Mouse (Mus musculus): Measurements from ENCODE around the gene Eif6.

The Eif6 gene

DNA sequence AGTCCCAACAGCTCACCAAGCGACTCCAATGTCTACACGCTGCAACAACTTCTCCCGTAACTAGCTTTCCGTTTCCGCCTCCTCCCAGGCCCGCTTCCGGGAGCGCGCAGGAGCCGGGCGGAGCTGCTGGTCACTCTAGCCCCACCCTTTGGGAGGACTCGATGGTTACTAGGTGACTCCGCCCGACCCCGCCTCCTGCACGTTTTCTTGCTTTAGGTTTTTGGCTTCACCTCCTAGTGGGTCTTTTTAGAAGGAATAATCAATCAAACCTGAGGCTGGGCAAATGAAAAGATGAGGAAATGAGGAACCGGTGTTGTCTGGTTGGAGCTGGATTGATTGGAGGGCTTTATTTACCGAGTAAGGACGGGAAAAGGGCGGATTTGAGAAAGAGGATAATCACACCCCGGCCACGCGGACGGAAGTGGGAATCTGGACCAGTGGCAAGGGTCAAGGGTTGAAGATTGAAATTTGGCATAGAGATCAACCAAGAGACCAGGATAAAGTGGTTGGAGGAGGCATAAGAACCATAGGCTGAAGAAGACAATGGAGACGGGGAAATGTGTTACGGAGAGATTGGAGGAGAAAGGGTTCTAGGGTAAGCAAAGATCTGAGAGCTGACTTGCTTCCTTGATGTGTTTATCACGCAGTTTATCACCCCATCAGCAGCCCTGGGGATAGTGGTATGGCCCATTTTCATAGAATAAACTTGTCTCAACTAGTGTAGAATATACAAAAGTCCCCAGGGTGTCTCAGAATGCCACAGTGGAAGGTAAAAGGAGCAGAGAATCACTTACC lies at the start of gene Eif6:
Gene Eif6, minus strand, starts transcription at position 296 of the 795 bp plus-strand sequence.
- in situ Hi-C loops (cut with MboI; ENCODE audit: unreplicated experiment in 2 of 2): loop anchor here in 1 of 2 experiments (25.0 kb wide), 1 partner anchor 435 kb away; no protein-coding TSS in a partner anchor

DNA sequence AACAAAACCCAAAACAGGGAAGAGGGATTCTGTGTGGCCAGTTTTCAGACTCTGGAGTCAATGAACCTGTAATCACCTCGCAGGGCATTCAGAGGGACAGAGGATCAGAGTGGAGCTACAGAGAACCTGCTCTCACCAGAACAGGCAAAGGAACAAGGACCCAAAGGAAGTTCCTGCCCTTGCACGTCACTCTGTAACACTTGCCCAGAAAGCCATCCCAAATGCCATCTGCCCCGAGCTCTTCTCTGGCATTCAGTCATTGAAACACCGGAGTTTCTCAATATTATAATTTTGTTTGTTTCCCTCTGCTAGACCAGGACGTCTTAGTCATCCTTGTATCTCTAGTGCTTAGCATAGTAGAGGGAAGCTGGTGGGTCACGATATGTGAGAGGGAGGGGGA lies 46.9 kb upstream of the Eif6 start:
- in situ Hi-C loops (cut with MboI; ENCODE audit: unreplicated experiment in 2 of 2): no loop called here

DNA sequence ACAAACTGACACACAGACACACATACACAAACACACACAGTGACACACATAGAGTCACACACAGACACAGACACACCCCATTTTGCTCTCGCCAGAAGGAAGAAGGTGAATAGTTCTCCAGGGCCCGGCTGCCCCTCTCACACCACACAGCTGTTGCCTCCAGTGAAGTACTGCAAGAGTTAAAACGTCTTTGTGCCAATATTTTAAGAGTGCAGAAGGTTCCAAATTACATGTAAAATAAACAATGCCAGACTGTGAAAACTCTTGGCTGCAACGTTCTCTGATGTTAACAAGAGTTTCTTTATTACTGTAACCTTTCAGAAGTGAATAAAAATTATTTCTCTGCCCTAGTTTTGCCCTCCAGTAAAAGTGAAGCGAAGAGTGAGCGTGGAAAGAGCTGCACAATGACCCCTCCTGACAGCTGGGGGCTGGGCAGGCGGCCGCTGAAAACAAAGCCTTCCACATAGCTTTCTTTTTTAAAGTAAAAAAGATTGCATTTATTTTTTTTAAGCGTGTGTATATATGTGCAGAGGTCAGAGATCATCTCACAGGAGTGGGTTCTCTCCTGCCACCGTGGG lies 46.3 kb upstream of the Eif6 start:
- in situ Hi-C loops (cut with MboI; ENCODE audit: unreplicated experiment in 2 of 2): no loop called here

DNA sequence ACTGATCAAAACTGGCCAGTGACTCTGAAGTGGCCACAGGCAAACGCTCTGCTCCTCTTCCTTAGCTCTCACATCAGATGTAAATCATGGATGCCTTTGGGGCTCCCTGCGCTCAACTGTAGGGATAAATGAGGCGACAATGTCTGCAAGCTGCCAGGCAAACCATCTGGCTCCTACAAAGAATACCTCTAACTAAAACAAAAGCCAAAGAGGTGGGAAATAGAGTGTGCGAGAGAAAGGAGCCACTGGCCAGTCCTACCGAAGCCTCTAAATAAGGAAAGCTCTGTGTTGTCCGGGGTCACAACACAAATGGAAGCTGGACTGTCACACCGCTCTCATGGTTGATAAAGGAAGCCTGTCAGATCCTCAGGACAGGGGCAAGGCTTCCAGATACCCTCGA lies 45.8 kb upstream of the Eif6 start:
- in situ Hi-C loops (cut with MboI; ENCODE audit: unreplicated experiment in 2 of 2): no loop called here

DNA sequence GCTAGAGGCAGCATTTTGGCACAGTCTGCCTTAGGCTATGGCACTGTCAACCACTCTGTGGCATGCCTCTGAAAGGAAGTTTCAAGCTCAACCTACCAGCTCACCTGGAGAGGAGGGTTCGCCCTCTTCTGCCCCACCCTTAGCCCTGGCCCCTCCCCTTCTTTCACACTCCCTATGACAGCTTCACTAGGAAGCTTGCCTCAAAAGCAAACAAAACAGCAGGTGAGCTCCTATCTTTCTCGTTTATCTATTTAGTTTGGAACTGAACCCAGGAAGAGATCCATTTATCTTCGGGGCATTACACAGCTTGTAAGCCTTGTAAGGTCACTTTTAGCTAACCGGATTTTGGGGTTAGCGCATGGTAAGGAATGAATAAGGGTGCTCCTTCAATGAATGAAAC lies 43.0 kb upstream of the Eif6 start:
- in situ Hi-C loops (cut with MboI; ENCODE audit: unreplicated experiment in 2 of 2): no loop called here

DNA sequence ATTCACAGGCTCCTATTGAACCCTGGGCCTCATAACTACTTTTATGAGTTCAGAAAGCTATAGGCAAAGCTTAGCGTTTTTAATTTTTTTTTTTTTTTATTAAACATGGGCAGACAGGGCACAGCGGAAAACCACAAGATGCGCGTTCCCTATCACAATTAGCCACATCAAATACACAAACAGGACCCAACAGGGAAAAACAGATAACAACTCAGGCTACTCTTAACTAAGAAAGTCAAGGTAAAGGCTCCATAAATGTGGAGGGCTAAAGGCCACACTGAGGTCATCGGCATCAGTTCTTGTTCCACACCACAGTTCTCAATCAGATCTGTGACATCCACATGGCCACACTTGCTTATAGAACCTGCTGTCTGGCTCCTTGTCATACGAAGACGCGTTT lies 41.6 kb upstream of the Eif6 start:
- in situ Hi-C loops (cut with MboI; ENCODE audit: unreplicated experiment in 2 of 2): no loop called here

DNA sequence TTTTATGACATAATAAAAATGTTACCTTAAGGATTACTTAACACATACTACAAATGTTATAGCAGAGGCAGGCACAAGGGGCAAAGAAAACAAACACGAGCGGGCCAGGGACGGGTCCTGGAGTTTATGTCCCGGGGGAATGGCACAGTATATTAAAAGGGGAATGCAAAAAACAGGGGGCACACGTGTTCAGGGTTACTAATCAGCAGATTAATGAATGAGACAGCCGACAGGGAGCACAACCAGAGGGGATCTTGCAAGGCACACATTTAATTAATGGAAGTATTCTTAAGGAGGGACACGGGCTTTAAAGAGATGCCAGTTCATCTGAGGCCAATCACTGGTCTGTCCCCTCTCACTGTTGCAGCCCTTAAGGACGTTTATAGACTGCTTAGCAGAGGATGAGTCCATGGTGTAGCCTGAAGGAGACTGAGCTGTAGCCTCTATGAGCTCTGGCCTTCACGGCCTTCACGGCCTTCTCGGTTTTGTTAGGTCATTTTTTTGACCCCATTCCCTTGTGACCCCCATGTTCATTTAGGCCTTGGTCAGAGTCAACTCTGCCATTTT lies 36.7 kb upstream of the Eif6 start:
- in situ Hi-C loops (cut with MboI; ENCODE audit: unreplicated experiment in 2 of 2): no loop called here

DNA sequence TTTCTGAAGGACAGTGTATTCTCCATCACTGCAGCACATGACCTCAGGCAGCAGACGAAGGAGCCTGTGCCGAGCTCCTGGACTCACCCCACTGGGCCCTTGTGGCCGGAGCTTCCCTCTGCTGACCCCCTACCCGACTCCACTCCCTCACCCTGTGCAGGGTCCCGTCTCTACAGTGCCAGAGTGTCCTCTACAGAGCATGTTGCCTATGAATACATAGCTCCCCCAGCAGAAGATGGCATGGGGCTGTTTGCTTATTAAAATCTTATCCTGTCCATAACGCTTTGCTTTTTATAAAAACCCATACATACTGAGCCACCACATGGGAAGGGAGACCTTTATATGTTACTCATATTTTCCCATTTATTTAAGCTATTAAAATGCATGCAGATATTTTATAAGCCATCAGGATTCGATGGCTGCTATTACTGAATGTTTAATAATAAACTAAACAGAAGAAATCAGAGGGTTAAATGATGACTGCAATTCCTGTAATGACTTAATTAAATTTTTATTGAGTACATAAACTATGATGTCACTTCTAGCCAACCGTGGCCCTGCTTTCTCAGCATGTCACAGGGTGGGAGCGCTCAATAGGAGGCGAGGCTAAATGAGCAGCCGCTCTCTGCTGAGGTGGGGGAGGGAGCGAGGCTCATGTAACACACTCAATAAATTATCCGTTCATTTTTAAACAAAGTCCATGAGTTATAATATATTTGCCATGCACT lies 36.0 kb upstream of the Eif6 start:
- in situ Hi-C loops (cut with MboI; ENCODE audit: unreplicated experiment in 2 of 2): no loop called here

DNA sequence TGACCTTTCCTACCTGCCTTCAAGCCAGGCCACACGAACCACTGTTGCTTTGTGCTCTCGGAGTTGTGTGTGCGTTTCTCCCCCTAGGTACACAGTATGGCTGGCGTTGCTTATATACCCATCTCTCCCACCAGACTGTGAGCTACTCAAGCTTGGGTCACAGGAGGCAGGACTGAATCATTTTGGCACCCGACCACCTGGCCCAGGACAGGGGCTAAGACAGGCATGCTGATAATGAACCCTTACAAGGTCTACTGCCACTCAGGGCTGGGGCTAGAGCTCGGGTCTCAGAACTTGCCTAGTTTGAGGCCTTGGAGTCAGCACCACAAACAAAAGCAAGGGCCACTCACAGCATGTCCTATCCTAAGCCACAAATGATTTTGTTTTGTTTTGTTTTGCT lies 34.9 kb upstream of the Eif6 start:
- in situ Hi-C loops (cut with MboI; ENCODE audit: unreplicated experiment in 2 of 2): no loop called here

DNA sequence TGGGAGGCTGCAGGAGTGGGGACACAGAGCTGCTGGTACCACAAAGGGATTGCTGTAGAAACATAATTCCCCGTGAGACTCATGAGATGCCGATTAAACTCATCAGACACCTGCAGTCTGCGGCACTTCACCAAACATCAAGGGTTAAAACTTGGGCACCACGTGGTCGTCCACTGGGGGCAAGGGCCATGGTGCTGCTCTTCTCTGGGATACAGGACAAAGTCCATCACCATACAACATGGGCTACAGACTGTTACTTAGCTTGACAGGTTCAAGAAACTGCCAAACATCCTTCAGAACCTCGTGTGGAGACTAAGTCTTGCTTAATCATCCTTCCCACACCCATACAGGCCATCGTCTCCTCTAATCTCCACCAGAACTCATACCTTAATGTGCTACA lies 33.4 kb upstream of the Eif6 start:
- in situ Hi-C loops (cut with MboI; ENCODE audit: unreplicated experiment in 2 of 2): no loop called here

DNA sequence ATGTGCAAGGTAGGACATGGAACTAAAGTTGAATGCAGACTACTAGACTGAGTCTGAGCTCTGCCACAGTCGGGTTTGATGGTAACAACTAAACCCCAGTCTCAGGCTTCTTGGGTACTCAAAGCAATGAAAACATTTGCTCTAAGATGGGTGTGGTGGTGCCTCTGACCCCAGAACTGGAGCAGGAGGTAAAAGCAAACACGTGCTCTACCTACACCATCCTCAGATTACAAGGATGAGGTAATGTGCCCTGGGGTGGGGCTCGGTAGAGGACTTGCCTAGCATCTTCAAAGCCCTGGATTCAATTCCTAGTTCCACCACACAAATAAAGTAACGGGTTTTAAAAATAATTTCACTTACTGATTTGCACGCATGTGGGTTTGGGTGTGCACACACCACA lies 25.8 kb upstream of the Eif6 start:
- in situ Hi-C loops (cut with MboI; ENCODE audit: unreplicated experiment in 2 of 2): loop anchor here (5.0 kb wide), 4 partner anchors 90 to 410 kb away; partner anchors contain the start of genes Gdf5 (in 1 of the 2) and Gm15557 (in 1 of the 2)

DNA sequence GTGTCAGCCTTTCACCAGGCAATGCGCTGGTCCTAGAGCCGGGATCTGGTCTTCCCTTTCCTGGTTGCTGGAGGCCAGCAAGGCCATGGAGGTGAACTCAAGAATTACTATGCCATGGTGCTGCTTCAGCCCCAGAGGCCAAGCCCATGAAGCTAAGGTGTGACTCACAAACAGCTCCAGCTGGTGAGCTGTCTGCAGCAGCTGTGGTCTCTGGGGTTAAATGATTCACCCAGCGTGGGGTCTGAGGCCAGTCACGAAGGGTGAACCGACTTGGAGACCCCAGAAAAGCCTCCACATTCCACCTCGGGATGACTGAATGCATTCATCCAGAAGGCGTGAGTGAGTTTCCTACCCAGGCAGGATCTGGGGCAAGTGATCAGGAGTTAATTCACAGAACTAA lies 23.4 kb upstream of the Eif6 start:
- in situ Hi-C loops (cut with MboI; ENCODE audit: unreplicated experiment in 2 of 2): loop anchor here (5.0 kb wide), 4 partner anchors 92 to 412 kb away; partner anchors contain the start of genes Gdf5 (in 1 of the 2) and Gm15557 (in 1 of the 2)

DNA sequence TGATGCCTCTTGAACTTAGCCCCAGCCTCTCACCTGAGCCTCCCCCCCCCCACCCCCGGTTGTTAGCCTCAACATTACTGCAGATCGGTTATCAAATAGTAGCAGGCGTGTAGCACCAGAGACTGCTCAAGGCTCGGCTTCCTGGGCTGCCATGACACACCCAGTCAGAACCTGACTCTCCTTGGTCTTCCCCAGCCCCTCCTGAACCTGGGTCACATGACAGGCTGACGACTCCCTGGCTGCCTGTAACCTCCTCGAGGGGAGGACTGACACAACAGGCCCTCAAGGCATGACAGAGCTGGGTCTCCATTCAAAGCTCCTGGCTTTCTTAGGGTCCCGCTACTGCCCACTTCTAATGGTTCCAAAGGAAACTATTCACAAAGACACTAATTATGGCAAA lies 22.7 kb upstream of the Eif6 start:
- in situ Hi-C loops (cut with MboI; ENCODE audit: unreplicated experiment in 2 of 2): loop anchor here (10.0 to 25.0 kb wide), 3 partner anchors 285 to 435 kb away; no protein-coding TSS in a partner anchor

DNA sequence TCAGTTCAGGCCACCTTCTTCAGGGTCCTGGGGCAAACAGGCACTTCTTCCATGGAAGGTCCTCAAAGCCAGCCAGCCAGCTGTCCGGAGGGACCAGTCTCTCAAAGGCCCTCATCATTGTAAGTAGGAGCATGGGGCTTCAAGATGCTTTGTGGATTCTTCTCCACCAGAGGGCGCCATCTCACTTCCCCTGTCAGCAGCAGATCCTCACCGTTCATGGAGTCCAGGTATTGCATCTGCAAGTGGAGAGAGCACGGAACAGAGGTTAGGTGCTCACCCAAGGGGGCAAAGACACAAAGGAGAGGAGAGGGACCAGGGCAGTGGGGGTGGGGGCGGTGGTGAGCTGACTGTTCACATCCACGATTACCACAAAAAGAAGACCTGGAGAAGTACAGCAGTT lies 21.6 kb upstream of the Eif6 start:
- in situ Hi-C loops (cut with MboI; ENCODE audit: unreplicated experiment in 2 of 2): loop anchor here (10.0 to 25.0 kb wide), 3 partner anchors 287 to 437 kb away; no protein-coding TSS in a partner anchor

DNA sequence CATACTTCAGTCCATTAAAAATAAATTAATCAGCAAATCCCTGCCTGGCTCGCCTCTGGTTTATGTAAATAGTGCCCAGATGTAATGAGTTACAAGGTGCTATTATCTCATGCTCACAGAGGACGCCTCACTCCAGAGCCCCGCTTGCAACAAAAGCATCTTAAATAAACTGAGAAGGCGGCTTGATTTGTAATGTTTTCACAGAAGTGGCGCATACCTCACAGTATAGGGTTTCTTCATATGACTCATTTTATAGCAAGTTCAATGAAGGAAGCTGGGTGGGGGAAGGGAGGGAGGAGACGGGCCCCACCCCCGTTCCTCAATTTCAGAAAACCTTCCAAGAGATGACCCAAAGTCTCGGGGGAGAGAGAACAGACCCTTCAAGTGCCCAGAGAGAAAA lies 20.2 kb upstream of the Eif6 start:
- in situ Hi-C loops (cut with MboI; ENCODE audit: unreplicated experiment in 2 of 2): loop anchor here (10.0 to 25.0 kb wide), 3 partner anchors 288 to 438 kb away; no protein-coding TSS in a partner anchor

DNA sequence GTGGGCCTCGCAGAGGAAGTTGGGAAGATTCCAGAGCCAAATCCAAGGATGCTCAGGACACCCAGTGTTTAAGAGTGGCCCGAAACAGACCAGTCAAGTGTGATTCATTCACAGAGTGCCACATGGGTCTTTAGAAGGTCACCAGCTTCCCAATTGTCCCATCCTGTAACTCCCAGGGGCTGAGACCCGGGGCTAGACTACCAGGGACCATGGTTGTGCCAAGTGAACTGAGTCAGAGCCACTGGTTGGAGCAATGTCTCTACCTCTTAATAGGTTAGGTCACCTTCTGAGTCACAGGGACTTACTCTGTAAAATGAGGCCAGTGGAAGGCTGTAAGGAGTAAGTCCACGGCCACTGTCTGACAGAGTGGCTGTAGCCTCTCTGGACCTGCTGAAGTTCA lies 12.2 kb upstream of the Eif6 start:
- in situ Hi-C loops (cut with MboI; ENCODE audit: unreplicated experiment in 2 of 2): loop anchor here in 1 of 2 experiments (25.0 kb wide), 1 partner anchor 423 kb away; no protein-coding TSS in a partner anchor

DNA sequence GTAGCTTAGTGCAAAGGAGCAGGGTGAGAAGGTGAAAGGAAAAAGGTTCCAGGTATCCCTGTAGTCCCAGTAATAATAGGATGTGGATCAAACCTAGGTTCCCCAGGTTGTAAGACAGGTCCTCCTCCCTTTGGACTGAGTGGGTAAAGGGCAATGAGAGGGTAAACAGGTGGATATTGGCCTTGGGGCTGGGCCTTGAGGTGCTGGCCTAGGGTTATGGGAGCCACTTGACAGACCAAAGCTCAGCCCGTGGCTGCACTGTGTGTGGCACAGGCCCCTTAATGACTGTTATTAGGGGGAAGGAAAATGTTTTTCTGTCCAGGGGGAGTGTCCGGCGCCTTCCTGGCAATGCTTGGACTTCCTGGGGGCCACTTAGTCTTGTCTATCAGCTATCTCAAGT lies 11.2 kb upstream of the Eif6 start:
- in situ Hi-C loops (cut with MboI; ENCODE audit: unreplicated experiment in 2 of 2): loop anchor here in 1 of 2 experiments (25.0 kb wide), 1 partner anchor 424 kb away; no protein-coding TSS in a partner anchor

DNA sequence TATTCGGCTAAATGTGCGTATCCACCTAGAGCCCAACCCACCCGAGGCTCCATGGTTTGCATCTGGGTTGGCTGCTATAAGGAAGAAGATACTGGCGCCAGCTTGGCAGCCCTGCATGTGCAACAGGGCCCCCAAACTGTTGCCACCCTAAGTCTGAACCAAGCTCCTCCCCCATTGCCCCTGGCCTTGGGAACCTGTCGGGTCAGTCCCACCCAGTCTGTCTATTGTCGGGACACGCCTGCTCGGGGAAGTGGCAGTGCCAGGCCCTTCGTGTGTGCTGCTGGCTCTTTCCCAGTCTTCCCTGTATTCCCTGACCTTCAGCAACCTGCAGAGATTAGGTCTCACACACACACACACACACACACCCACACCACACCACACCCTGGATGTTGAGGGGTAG lies 8.0 kb upstream of the Eif6 start, which contains the start of gene Fam83c:
Gene Fam83c, minus strand, starts transcription at position 123 of the 400 bp plus-strand sequence.
- in situ Hi-C loops (cut with MboI; ENCODE audit: unreplicated experiment in 2 of 2): loop anchor here in 1 of 2 experiments (25.0 kb wide), 1 partner anchor 428 kb away; no protein-coding TSS in a partner anchor

DNA sequence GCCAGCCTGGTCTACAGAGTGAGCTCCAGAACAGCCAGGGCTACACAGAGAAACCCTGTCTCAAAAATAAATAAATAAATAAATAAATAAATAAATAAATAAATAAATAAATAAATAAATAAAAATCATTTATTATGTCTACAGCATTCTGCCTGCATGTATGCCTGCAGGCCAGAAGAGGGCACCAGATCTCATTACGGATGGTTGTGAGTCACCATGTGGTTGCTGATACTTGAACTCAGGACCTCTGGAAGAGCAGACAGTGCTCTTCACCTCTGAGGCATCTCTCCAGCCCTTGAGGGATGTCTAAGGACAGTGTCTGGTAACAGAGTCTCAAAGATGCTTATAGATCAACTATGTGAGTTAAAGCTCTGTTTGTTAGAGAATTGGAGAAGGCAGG lies 5.4 kb upstream of the Eif6 start:
- in situ Hi-C loops (cut with MboI; ENCODE audit: unreplicated experiment in 2 of 2): loop anchor here in 1 of 2 experiments (25.0 kb wide), 1 partner anchor 430 kb away; no protein-coding TSS in a partner anchor

DNA sequence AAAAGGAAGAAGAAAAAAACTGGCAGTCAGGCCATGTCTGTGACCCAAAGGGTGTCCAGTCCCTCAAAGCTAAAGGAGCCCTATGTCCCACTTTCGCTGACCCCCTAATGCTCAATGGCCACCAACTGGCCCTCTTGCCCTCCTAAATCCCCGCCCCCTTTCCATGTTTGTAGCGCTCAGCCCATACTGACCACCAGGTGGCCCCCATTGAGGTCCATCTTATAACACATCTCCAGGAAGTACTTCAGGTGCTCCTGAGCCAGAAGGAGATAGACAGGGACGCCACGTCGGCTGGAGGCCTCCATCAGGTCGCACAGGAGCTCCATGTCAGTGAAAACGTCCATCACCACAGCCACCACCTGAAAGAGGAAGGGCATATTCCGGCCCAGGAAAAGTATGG lies 4.6 kb upstream of the Eif6 start:
- in situ Hi-C loops (cut with MboI; ENCODE audit: unreplicated experiment in 2 of 2): loop anchor here in 1 of 2 experiments (25.0 kb wide), 1 partner anchor 431 kb away; no protein-coding TSS in a partner anchor

All from v-Abl transformed pro-B cells (cell line).